Mouse (Mus musculus) ES-E14 (cell line): Measurements from ENCODE around the gene Ccnd3.

Source experiments
- CHD2 ChIP-seq: IDR thresholded peaks from 2 replicates; pipeline ENCODE4 v1.6.1; 2014; ENCODE audit warnings: mild to moderate bottlenecking, low read depth, low read length, inconsistent platforms
- MAFK ChIP-seq: IDR thresholded peaks from 2 replicates; pipeline ENCODE4 v1.6.1; 2014; ENCODE audit warnings: mild to moderate bottlenecking, low read depth, low read length, inconsistent platforms; ENCODE audit not compliant: insufficient read depth
- ZC3H11A ChIP-seq: IDR thresholded peaks from 2 replicates; pipeline ENCODE4 v1.6.1; 2012; ENCODE audit warnings: low read depth, mild to moderate bottlenecking, inconsistent platforms, low read length, borderline replicate concordance
- ZNF384 ChIP-seq: IDR thresholded peaks from 2 replicates; pipeline ENCODE4 v1.6.1; 2012; ENCODE audit warnings: low read depth, low read length, inconsistent platforms

GRCm38 (mm10) chr17:47459341-47459919 is 45.4 kb upstream of the Ccnd3 start:
- no peak for TF ChIP-seq MAFK
- no peak for TF ChIP-seq CHD2
- no peak for TF ChIP-seq ZNF384
- TF ChIP-seq ZC3H11A: no peak
